Comparison of ENCODE assay signal across 13 mouse cellular contexts in the genomic region with DNA sequence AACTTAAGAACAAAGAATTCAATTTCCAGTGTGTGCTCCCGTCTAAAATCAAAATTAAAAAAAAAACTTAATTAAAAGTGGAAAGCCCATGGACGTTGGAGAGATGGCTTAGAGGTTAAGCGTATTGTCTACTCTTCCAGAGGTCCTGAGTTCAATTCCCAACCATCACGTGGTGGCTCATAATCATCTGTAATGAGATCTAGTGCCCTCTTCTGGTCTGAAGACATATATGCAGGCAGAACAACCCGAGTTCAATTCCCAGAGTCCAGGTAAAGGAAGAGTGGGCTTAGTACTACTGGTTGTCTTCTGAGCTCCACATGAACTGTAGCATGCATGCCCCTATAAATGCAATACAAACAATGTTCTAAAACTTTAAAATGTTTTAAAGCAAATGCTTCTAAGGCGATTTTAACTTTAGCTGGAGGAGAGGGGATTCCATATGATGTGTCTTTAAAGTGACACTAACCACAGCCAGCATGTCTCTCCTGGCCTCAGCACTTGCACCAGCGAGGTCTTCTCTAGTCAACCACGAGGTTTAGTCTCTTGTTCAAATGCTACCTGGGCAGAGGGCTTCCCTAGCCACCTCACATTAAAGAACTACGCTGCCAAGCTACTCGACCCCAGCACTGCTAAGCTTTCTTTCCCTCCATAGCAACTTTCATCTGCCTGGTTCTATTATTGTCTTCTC. TPM values are rescaled to one million over a fixed set of nuclear protein-coding genes. Genes with fewer than 3 reads are reported as not detected.
DNase-seq lines count a peak whose midpoint lies in the region; ATAC-seq and TF ChIP-seq lines count a peak whose summit lies in the region.
"Had no signal": no experiment of that assay in that cellular context is flagged by ENCODE, and none has a peak within 500 bp of the region (broad histone marks: within the 10 kb centered on the region; RNA-seq: fewer than 3 reads in every experiment).

No protein-coding gene starts in this region.

- 0 out of 2 replicates have a peak, but pooled peaks have one; percentile 10 for TF ChIP-seq CTCF in kidney, adult 2 months (conservative IDR thresholded peaks at IDR 0.05; ENCODE audit: insufficient read depth, insufficient read length, low read depth, low read length)
- TF ChIP-seq CTCF in Patski (IDR thresholded peaks at IDR 0.05): peak; percentile 65

- H3K27ac ChIP-seq in kidney, adult 2 months (ENCODE audit: insufficient read depth, low read depth, low read length): no peak overlapping the region
- H3K27ac ChIP-seq: limb, embryonic 12.5 days had no signal

- no peaks in the 10 kb centered on the region for H3K36me3 ChIP-seq in kidney, adult 2 months (ENCODE audit: control insufficient read depth, insufficient read depth, low read length)

- no peaks in the 10 kb centered on the region; the same call in 1 of the 2 replicates for H3K4me1 ChIP-seq in kidney, adult 2 months (ENCODE audit: control insufficient read depth, insufficient read depth, low read length)
- H3K4me1 ChIP-seq: limb, embryonic 12.5 days had no signal

- CTCF ChIA-PET in Patski (lab: Charles Lee): interaction anchor here (1.2 to 1.9 kb wide), 3 partner anchors 9 to 267 kb away, joined by 4 to 5 read pairs (median 5); no protein-coding TSS in a partner anchor

- H3K27me3 ChIP-seq in kidney, adult 2 months (replicated peaks; ENCODE audit: control insufficient read depth, insufficient read depth, low read length): no peaks in the 10 kb centered on the region
- no peaks in the 10 kb centered on the region for H3K27me3 ChIP-seq in Patski
- H3K27me3 ChIP-seq: limb, embryonic 12.5 days had no signal

- POLR2A ChIA-PET in Patski (lab: Charles Lee): no interaction called here

- TF ChIP-seq POLR2A in kidney, adult 2 months (IDR thresholded peaks at IDR 0.05; ENCODE audit: low read depth, low read length): no peak

- WGBS in kidney, adult 2 months: 75% methylated on average over 10 of the region's 10 CpGs

- H3K4me3 ChIP-seq in kidney, adult 2 months (ENCODE audit: insufficient read depth, low read depth, low read length): no peak overlapping the region
- H3K4me3 ChIP-seq: limb, embryonic 12.5 days had no signal

- DNase-seq in kidney, adult 2 months: no peak
- no peak for DNase-seq in kidney, postnatal 4 days
- peak; percentile 9 for DNase-seq in thymus, postnatal 14 days
- no peak for DNase-seq in thymus, postnatal 36 days
- no peak for DNase-seq in Patski (ENCODE audit: low read depth, low spot score)
- no peak for DNase-seq in urinary bladder, adult 18-20 months (ENCODE audit: low spot score in 2 of 2)
- DNase-seq in left cerebral cortex, adult 11 months (ENCODE audit: low spot score): no peak
- DNase-seq: cerebellum, postnatal 14 days; heart, adult 11 months; heart, postnatal 10 days; kidney, adult 11 months had no signal

- in situ Hi-C loops in Patski (cut with MboI; ENCODE audit: low pct_unique_long_range_greater_than_20kb): loop anchor here (5.0 kb wide), 1 partner anchor 99 kb away; a partner anchor contains a TSS

- ATAC-seq in Patski: no peak
- ATAC-seq: midbrain, embryonic 16.5 days had no signal

RNA-seq across cellular contexts. Expression of a gene that starts 2.1 kb away (rescaled TPM):
- 10.2 and 13.1 TPM in 2 replicates for polyA plus RNA-seq in kidney, adult 2 months (2012; rRNA removed)
- 8.5 TPM for polyA plus RNA-seq in Patski (2021)
